Mouse (Mus musculus) MN1 (cell line): ENCODE results near the gene Hist1h2ae.
"Not testable (repeated sequence)": the region's sequence is repeated elsewhere in the genome, so short reads cannot be mapped to it uniquely, and the experiment has no call there.

Experiments
- DNase-seq: peaks from one replicate; pipeline ENCODE4 v3.0.0-alpha.2; 2016; ENCODE audit warnings: low spot score

The Hist1h2ae gene

GRCm38 (mm10) chr13:23583387-23584068 lies 12.5 kb upstream of the Hist1h2ae start:
- DNase-seq: peak; percentile 10

GRCm38 (mm10) chr13:23582219-23583056 lies 11.4 kb upstream of the Hist1h2ae start:
- peak; percentile 27 for DNase-seq

- peak; percentile 95 for DNase-seq
Observed at GRCm38 (mm10) chr13:23581408-23582218, 10.6 kb upstream of the Hist1h2ae start, which contains the start of gene Hist1h4d. Gene Hist1h4d (plus strand): TSS chr13:23581598.

- no peak for DNase-seq
Observed at GRCm38 (mm10) chr13:23577835-23578234, 6.8 kb upstream of the Hist1h2ae start.

GRCm38 (mm10) chr13:23576906-23577639 lies 6.1 kb upstream of the Hist1h2ae start:
- no peak for DNase-seq

GRCm38 (mm10) chr13:23576351-23576881 lies 5.4 kb upstream of the Hist1h2ae start:
- no peak for DNase-seq

GRCm38 (mm10) chr13:23575864-23576313 lies 4.9 kb upstream of the Hist1h2ae start:
- not testable (repeated sequence) for DNase-seq

- no peak for DNase-seq
Observed at GRCm38 (mm10) chr13:23575271-23575851, 4.3 kb upstream of the Hist1h2ae start, which contains the start of gene Hist1h3d. Gene Hist1h3d (plus strand): TSS chr13:23575763.

GRCm38 (mm10) chr13:23574546-23575170 lies 3.6 kb upstream of the Hist1h2ae start:
- not testable (repeated sequence) for DNase-seq

GRCm38 (mm10) chr13:23573898-23574524 lies 3.0 kb upstream of the Hist1h2ae start, which contains the start of the genes Hist1h2bf and Hist1h2ad:
Gene Hist1h2bf (minus strand): TSS chr13:23574196.
Gene Hist1h2ad (plus strand): TSS chr13:23574381.
- DNase-seq: not testable (repeated sequence)

- DNase-seq: not testable (repeated sequence)
Observed at GRCm38 (mm10) chr13:23573034-23573897, 2.2 kb upstream of the Hist1h2ae start.

GRCm38 (mm10) chr13:23572218-23573033 lies 1.4 kb upstream of the Hist1h2ae start:
- peak; percentile 18 for DNase-seq

- peak; percentile 32 for DNase-seq
Observed at GRCm38 (mm10) chr13:23571504-23572217, 641 bp upstream of the Hist1h2ae start.

- peak; percentile 33 for DNase-seq
Observed at GRCm38 (mm10) chr13:23570261-23571021, 579 bp downstream of the Hist1h2ae start.

- no peak for DNase-seq
Observed at GRCm38 (mm10) chr13:23564482-23564881, 6.5 kb downstream of the Hist1h2ae start.
